Mouse (Mus musculus) kidney, embryonic 15.5 days (tissue): ENCODE measurements around the gene Itgb4. TPM values are rescaled to one million over a fixed set of nuclear protein-coding genes. Genes with fewer than 3 reads are reported as not detected.

Experiments used
- ATAC-seq: fragments of 200-750 bp; cut with Nextera tagmentation; replicated peaks from 2 replicates; pipeline ENCODE4 v1.8.0; 2017; ENCODE audit warnings: moderate TSS enrichment; ENCODE audit not compliant: low FRiP score
- H3K27ac ChIP-seq: fragments of 300-500 bp; sonication (generic); 2 replicates; pipeline ENCODE4 v1.5.1; 2015; ENCODE audit warnings: mild to moderate bottlenecking, inconsistent platforms
- H3K27me3 ChIP-seq: fragments of 300-500 bp; sonication (generic); 2 replicates; pipeline ENCODE4 v1.6.1; 2015; ENCODE audit warnings: inconsistent platforms
- H3K36me3 ChIP-seq: fragments of 300-500 bp; sonication (generic); 2 replicates; pipeline ENCODE4 v1.6.1; 2015; ENCODE audit warnings: inconsistent platforms
- H3K4me1 ChIP-seq: fragments of 300-500 bp; sonication (generic); 2 replicates; pipeline ENCODE4 v1.6.1; 2015; ENCODE audit warnings: inconsistent platforms
- H3K4me2 ChIP-seq: fragments of 300-500 bp; sonication (generic); 2 replicates; pipeline ENCODE4 v1.6.1; 2015; ENCODE audit warnings: moderate library complexity, mild to moderate bottlenecking, inconsistent platforms
- H3K4me3 ChIP-seq: fragments of 300-500 bp; sonication (generic); replicated peaks from 2 replicates; pipeline ENCODE4 v1.5.1; 2015; ENCODE audit warnings: mild to moderate bottlenecking, inconsistent platforms
- H3K9ac ChIP-seq: fragments of 300-500 bp; sonication (generic); 2 replicates; pipeline ENCODE4 v1.6.1; 2015; ENCODE audit warnings: mild to moderate bottlenecking, inconsistent platforms
- H3K9me3 ChIP-seq: fragments of 300-500 bp; sonication (generic); replicated peaks from 2 replicates; pipeline ENCODE4 v1.6.1; 2016; ENCODE audit warnings: inconsistent platforms
- WGBS: fragments of 180-500 bp; shearing (Covaris S2); methylation state at CpG from one replicate; pipeline ENCODE4 v1.1.7; 2015; ENCODE audit warnings: mixed read lengths; 5-methylcytosine and 5-hydroxymethylcytosine counted together
- polyA plus RNA-seq: library from polyadenylated mRNA; unstranded; fragments of >200 nt; fragmentation: Nextera tagmentation; extraction: Ambion mirVana; gene quantifications from 2 replicates; pipeline ENCODE4 v1.2.1, GENCODE M21; 2015

The Itgb4 gene
- polyA plus RNA-seq, 1 experiment from 2014 or later = 2.7 TPM

DNA sequence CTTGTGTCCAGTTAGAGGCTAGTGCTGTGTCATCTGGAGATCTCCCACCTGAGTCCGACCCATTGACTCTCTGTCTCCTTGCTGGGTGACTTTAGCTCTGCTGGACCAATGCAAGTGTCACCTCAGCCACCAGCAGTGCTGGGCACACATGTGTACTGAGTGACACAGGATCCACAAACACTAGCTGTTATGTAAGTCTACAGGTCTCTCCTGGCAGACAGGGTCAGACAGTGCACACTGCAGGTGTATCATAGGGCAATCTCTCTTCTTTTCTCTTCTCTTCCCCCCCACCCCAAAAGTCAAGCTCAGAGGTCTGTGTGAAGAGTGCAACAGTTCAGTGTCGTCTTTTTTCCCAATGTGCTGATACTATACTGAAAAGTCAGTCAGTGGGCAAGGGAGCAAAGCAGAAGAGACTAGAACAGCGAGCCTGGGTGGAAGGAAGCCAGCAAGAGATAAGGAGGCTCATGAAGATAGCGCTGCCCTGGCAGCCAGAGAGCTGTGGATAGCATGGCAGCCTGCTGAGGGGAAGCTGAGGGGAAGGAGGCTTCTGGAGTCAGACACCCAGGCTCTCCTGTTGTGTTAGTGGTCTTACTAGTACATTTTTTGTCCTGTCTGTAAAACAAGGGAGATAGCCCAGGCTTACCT is 82.8 kb downstream of the Itgb4 start:
- Histone ChIP-seq H3K9ac (no peak overlapping the region), H3K27ac (no peak overlapping the region), H3K36me3 (peaks cover 99% of the 10 kb centered on the region), H3K4me1 (no peaks in the 10 kb centered on the region), H3K4me3 (no peak overlapping the region), H3K9me3 (no peaks in the 10 kb centered on the region), H3K4me2 (no peak overlapping the region), H3K27me3 (no peaks in the 10 kb centered on the region)
- ATAC-seq = no peak
- WGBS = 87% methylated on average over 4 of the region's 4 CpGs

Other genes starting within 250 kb of the Itgb4 start
- gene Tmem94, start 209.3 kb upstream of the Itgb4 start, polyA plus RNA-seq = 26.6 and 27.0 TPM in 2 replicates
- 17.3 and 20.9 TPM in 2 replicates for gene Caskin2, start 161.1 kb upstream of the Itgb4 start, polyA plus RNA-seq
- 37.3 and 39.8 TPM in 2 replicates for gene Tsen54, start 160.0 kb upstream of the Itgb4 start, polyA plus RNA-seq
- gene Llgl2, start 150.7 kb upstream of the Itgb4 start, polyA plus RNA-seq = 39.1 and 41.0 TPM in 2 replicates
- gene Myo15b, start 116.3 kb upstream of the Itgb4 start, polyA plus RNA-seq = 8.0 and 11.1 TPM in 2 replicates
- 3.9 and 4.1 TPM in 2 replicates for gene Smim5, start 74.7 kb upstream of the Itgb4 start, polyA plus RNA-seq
- gene Smim6, start 62.7 kb upstream of the Itgb4 start, polyA plus RNA-seq = 9.1 and 9.9 TPM in 2 replicates
- gene Sap30bp, start 41.4 kb upstream of the Itgb4 start, polyA plus RNA-seq = 41.6 and 44.5 TPM in 2 replicates
- 21.3 and 24.3 TPM in 2 replicates for gene Recql5, start 41.2 kb upstream of the Itgb4 start, polyA plus RNA-seq
- 194 and 208 TPM in 2 replicates for gene Galk1, start 38.0 kb downstream of the Itgb4 start, polyA plus RNA-seq
- gene H3f3b, start 53.3 kb downstream of the Itgb4 start, polyA plus RNA-seq = 1,673 and 1,817 TPM in 2 replicates
- gene Unk, start 55.6 kb downstream of the Itgb4 start, polyA plus RNA-seq = 37.3 and 40.1 TPM in 2 replicates
- 1.3 and 1.5 TPM in 2 replicates for gene Unc13d, start 103.3 kb downstream of the Itgb4 start, polyA plus RNA-seq
- gene Wbp2, start 112.3 kb downstream of the Itgb4 start, polyA plus RNA-seq = 82.1 and 101 TPM in 2 replicates
- gene Trim47, start 152.5 kb downstream of the Itgb4 start, polyA plus RNA-seq = 21.4 and 24.6 TPM in 2 replicates
- gene Trim65, start 156.4 kb downstream of the Itgb4 start, polyA plus RNA-seq = 4.5 and 5.4 TPM in 2 replicates
- 102 and 112 TPM in 2 replicates for gene Mrpl38, start 164.2 kb downstream of the Itgb4 start, polyA plus RNA-seq
- 37.4 and 41.4 TPM in 2 replicates for gene Fbf1, start 193.5 kb downstream of the Itgb4 start, polyA plus RNA-seq
- 75.6 and 79.4 TPM in 2 replicates for gene Ten1, start 224.1 kb downstream of the Itgb4 start, polyA plus RNA-seq
- 32.6 and 35.9 TPM in 2 replicates for gene Acox1, start 224.3 kb downstream of the Itgb4 start, polyA plus RNA-seq